Mouse (Mus musculus) retina, postnatal 7 days (tissue): ENCODE measurements around the gene Gm11938.
"Not testable (repeated sequence)": the region's sequence is repeated elsewhere in the genome, so short reads cannot be mapped to it uniquely, and the experiment has no call there.

Source experiments
- DNase-seq: peaks from one replicate; pipeline ENCODE4 v3.0.0-alpha.2; 2012; ENCODE audit warnings: low read depth, low spot score

Gm11938 gene

DNA sequence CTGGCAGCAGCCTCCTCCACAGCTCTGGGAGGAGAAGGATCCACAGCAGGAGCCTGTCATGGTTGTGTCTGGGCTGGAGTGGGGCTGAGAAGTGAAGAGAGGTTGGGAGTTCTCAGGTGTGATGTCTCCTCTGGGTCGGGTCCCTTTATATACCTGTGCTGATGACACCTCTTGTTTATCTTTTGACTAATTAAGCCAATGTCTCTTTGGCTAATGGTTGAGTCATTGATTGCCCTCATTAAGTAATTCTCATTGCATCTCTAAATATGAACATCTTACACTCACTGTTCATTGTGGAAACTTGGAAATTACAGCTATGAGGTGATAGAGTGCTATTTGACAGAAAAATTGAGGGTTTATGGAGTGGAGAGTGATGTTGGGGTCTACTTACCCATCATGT lies at the start of gene Gm11938:
Gene Gm11938 (minus strand): TSS at position 101 of the 400 bp plus-strand sequence.
- DNase-seq: not testable (repeated sequence)

DNA sequence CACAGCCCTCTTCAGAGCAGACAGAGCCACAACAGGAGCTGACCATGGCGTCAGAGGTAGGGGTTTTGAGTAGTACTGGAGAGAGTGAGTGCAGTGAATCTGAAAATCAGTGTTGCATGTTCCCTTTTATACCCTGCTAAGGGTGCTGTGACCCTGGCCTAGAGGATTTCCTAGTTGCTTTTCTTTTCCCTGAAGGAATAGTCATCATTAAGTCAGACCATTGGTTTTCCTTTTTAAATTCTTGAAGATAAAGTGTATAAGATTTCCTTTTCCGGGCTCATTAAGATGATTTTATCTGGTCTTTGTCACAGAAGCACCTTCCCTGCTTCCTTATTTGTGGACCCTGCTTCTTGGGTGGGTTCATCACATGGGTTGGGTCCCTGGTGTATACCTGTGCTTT lies 47.0 kb upstream of the Gm11938 start, which contains the start of gene Gm11555:
Gene Gm11555 (minus strand): TSS at position 101 of the 400 bp plus-strand sequence.
- no peak for DNase-seq

DNA sequence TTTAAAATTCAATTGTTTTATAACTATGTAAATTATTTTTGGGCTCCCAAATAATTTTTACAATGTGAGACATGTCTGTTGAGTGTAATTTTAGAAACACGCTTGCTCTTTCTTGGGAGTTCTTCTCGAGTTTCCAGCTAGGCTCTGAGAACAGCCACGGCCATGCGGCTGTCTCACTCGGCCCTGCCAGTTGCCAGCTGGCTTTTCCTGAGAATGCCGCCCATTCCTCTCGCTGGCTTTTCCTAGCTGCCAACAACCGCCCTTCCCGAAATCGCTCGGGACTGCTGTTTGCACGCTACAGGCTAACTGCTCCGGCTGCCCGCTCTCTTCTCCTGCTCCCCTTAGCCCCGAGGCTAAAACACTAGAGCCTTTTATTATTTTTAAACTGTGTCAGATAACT lies 43.3 kb upstream of the Gm11938 start:
- DNase-seq: no peak

DNA sequence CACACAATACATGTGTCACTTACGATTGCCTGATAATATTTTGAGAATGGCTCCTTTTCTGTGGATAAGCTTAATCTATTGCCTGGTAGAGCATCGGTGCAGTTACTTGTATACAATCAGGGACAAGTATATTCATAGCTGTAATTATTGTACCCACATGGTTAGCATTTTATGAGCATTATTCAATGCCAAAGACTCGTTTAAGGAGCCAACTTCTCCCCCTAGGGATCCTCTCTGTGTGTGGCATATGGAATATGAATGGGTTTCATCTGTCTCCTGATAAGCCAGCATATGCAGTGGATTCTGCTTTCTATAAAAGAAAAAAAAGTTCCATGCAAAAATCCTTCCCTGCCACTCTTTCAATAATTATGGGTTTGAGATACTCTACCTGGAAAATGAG lies 41.2 kb upstream of the Gm11938 start:
- no peak for DNase-seq

DNA sequence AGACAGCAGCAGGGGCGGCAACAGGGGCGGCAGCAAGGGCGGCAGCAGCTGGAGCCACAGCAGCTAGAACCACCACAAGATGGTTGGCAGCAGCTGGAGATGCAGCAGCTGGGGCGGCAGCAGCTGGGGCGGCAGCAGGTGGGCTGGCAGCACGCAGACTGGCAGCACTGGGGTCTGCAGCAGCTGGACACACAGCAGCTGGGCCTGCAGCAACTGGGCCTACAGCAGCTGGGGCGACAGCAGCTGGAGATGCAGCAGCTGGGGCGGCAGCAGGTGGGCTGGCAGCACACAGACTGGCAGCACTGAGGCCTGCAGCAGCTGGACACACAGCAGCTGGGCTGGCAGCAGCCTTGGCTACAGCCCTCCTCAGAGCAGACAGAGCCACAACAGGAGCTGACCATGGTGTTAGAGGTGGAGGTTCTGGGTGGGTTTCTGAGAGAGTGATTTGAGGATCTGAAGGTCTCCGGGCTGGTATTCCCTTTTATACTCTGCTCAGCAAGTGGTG lies 40.6 kb upstream of the Gm11938 start, which contains the start of gene Krtap4-7:
Gene Krtap4-7 (minus strand): TSS at position 455 of the 505 bp plus-strand sequence.
- DNase-seq: not testable (repeated sequence)

DNA sequence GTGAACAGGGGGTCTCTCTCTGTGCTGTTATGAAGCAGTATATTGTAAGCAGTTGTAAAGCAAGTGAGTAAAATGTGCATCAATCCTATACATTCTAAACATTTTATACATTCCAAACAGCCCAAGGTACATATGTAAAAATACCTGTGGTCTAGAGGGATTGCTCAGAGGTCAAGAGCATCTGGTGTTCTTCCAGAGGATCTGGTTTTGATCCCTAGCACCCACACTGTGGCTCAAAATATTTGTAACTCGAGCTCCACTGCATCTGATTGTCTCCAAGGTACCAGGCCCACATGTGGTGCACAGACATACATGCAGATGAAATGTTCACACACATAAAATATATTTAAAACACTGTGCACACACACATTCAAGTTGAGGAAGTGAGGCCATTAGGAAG lies 37.8 kb upstream of the Gm11938 start:
- DNase-seq: no peak

DNA sequence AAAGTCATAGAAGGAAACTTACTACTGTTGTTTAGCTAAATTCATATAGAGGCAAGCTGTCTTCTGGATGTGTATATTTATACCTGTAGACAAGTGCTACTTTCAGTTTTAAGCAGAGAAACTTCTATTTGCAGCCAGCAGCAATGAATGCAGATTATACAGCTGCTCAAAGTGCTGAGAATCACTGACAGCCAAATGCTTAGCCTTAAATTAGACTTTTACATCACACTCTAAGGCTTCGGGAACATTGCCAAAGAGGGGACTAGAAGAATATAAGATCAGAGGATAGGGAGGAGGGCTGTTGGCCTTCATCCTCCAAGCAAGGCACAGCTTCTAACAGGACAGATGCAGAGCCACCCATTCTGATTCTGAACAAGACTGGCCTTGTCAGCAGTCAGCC lies 34.0 kb upstream of the Gm11938 start:
- no peak for DNase-seq

DNA sequence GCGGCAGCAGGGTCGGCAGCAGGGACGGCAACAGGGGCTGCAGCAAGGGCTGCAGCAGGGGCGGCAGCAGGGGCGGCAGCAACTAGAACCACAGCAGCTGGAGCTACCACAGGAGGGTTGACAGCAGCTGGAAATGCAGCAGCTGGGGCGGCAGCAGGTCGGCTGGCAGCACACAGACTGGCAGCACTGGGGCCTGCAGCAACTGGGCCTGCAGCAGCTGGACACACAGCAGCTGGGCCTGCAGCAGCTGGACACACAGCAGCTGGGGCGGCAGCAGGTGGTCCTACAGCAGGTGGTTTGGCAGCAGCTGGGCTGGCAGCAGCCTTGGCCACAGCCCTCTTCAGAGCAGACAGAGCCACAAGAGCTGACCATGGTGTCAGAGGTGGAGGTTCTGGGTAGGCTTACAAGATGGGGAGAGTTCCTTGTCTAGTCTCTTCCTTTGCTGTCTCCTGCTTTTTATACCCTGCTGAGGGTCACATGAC lies 31.6 kb upstream of the Gm11938 start, which contains the start of gene Krtap4-2:
Gene Krtap4-2 (minus strand): TSS at position 432 of the 482 bp plus-strand sequence.
- no peak for DNase-seq

DNA sequence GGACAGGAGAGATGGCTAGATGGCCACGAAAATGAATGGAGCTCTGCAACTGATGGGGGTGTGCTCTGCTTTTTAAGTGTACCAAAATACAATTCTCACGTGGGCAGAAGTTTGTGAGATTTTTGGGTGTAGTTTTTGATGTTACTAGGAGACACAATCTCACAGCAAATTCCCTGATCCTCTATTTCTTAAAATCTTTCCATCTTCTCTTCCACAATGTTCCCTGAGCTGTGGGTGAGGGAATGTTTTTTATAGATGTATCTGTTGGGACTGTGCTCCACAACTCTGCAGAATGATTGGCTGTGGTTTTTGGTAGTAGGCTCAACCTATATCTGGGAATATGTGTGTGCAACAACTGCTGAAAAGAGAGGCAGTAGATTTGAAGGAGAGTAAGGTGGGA lies 30.2 kb upstream of the Gm11938 start:
- no peak for DNase-seq

DNA sequence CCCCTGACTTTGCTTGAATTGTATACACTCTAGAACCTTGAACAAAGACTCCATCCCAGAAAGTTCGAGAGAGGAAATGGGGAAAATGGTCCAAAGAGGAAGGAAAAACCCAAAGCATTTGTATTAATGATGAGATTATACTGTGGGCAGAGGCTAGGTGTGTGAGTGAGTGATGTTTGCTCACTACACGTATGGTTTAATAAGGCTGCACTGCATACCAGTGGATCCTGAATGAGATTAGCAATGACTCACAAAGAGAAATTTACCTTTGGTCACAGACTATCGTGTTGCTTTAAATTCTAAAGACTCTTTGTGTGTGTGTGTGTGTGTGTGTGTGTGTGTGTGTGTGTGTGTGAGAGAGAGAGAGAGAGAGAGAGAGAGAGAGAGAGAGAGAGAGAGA lies 27.8 kb upstream of the Gm11938 start:
- no peak for DNase-seq

DNA sequence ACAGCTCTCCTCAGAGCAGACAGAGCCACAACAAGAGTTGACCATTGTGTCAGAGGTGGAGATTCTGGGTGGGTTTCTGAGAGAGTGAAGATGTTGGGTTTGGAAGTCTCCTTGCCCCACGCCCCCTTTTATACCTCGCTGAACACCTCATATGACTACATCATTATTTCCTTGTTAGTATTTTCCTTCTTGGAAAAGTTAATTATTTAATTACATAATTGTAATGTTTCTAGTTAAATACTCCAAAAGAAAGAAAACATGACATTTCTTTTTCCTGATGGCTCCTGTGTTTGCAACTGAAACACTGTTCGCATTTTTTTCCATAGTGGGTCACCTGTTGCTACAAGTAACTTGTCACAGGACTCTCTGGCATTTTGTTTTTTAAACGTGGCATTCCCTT lies 25.0 kb upstream of the Gm11938 start, which contains the start of gene Krtap4-1:
Gene Krtap4-1 (minus strand): TSS at position 101 of the 400 bp plus-strand sequence.
- no peak for DNase-seq

DNA sequence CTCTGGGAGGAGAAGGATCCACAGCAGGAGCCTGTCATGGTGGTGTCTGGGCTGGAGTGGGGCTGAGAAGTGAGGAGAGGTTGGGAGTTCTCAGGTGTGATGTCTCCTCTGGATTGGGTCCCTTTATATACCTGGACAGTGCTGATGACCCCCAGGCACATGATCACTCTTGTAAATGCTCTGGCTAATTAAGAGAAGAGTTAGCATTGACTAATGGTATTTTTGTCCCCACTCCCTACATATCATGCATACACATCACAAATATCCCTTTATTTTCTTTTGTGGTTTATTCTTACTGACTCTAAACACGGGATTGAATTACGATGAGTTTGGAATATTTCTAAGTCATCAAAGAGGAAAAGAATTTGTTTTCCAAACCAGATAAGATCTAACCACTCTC lies 17.2 kb upstream of the Gm11938 start, which contains the start of gene Gm11562:
Gene Gm11562 (minus strand): TSS at position 101 of the 400 bp plus-strand sequence.
- DNase-seq: no peak

DNA sequence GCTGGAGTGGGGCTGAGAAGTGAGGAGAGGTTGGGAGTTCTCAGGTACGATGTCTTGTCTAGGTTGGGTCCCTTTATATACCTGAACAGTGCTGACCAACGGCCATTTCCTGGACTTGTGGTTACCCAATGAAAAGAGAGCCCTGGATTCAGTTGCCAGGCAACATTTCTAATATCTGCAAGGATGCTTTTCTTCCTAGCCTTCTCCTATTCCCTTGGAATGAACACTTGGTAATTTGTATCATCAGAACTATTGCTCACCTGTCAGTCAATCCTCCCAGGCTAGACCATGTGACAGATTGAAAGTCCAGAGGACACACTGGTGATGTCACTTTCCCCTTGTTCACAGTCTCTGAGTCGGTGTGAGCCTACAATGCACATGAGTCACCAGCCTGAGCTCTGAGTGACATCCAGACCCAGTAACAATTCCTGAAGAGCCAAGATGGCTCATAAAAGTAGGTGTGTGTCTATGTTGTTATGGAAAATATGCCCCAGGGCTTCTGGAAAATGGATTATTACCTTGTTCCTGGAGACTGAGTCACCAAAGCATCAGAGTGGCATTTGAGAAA lies 11.8 kb upstream of the Gm11938 start, which contains the start of gene Krtap2-4:
Gene Krtap2-4 (minus strand): TSS at position 51 of the 568 bp plus-strand sequence.
- DNase-seq: no peak

DNA sequence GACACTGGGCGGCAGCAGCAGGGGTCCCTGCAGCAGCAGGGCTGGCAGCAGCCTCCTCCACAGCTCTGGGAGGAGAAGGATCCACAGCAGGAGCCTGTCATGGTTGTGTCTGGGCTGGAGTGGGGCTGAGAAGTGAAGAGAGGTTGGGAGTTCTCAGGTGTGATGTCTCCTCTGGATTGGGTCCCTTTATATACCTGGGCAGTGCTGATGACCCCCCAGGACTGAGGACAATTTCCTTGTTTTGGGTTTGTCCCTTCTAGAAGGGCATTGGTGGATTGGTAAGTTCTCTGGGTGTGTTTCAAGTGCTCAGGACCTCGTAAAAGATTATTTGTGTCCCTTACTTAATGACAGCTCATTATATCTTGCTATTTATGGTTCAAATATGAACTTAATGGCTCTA lies 7.0 kb upstream of the Gm11938 start, which contains the start of gene Gm11937:
Gene Gm11937 (minus strand): TSS at position 101 of the 400 bp plus-strand sequence.
- DNase-seq: not testable (repeated sequence)

DNA sequence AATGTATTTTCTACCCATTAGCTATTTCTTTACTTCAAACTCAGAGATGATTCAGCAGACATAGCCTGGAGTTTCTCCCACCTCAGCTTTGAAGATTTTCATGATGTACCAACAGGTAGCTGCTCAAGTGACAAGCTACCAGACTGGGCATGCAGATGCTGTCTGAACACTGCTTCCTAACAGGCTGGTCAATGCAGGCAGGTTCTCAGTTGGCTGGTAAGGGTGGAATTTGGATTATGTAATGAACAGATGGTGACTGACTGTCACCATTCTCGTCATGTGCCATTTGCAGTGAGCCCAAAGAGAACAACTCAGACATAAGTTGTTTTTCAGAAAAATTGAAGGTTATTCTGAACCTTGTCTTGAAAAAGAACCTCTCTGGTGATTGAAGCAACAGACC lies 6.0 kb upstream of the Gm11938 start:
- no peak for DNase-seq

DNA sequence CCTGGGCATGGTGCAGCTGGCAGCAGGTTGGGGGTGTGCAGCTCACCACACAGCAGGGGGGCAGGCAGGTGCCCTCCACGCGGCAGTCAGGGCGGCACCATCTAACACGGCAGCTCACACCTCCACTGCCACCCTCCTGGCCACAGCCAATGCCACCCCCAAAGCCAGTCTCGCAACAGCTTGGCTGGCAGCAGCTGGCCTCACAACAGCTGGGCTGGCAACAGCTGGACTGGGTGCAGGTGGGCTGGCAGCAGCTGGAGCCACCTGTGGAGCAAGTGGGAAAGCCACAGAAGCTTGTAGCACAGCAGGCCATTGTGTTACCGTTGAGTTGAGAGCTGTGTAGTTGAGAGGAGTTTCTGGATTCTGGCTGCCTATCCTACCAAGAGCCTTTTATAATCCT lies 5.4 kb downstream of the Gm11938 start, which contains the start of gene Krtap9-3:
Gene Krtap9-3 (minus strand): TSS at position 364 of the 400 bp plus-strand sequence.
- not testable (repeated sequence) for DNase-seq

DNA sequence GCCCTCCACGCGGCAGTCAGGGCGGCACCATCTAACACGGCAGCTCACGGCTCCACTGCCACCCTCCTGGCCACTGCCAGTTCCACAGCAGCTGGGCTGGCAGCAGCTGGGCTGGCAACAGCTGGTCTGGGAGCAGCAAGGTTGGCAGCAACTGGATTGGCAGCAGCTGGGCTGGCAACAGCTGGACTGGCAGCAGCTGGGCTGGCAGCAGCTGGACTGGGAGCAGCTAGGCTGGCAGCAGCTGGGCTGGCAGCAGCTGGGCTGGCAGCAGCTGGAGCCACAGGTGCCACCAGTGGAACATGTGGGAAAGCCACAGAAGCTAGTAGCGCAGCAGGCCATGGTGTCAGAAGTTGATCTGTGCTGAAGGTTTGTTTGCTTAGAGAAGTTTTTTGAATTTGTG lies 12.1 kb downstream of the Gm11938 start, which contains the start of gene Krtap1-3:
Gene Krtap1-3 (minus strand): TSS at position 359 of the 400 bp plus-strand sequence.
- no peak for DNase-seq

DNA sequence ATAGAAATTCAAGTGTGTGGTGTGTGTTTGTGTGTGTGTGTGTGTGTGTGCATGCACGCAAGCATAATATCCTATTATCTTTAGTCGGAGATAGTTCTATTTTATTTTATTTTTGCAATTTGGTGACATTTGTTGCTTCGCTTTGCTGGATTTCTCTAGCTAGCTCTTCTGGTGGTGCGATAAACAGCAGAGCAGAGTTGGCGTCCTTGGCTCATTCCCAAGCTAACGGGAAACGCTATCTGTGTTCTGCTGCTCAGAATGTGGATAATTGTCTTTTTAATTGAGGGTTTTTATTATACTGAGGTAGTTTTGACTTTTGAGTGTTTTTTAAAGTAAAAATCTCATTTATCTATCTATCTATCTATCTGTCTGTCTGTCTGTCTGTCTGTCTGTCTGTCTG lies 18.0 kb downstream of the Gm11938 start:
- DNase-seq: no peak

DNA sequence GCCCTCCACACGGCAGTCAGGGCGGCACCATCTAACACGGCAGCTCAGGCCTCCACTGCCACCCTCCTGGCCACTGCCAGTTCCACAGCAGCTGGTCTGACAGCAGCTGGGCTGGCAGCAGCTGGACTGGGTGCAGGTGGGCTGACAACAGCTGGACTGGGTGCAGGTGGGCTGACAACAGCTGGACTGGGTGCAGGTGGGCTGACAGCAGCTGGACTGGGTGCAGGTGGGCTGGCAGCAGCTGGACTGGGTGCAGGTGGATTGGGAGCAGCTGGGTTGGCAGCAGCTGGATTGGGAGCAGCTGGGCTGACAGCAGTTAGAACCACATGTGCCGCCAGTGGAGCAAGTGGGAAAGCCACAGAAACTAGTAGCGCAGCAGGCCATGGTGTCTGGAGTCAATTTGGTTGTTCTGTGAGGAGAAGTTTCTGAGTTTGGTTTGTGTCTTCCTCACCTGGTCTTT lies 19.8 kb downstream of the Gm11938 start, which contains the start of gene Krtap1-4:
Gene Krtap1-4 (minus strand): TSS at position 410 of the 460 bp plus-strand sequence.
- no peak for DNase-seq

DNA sequence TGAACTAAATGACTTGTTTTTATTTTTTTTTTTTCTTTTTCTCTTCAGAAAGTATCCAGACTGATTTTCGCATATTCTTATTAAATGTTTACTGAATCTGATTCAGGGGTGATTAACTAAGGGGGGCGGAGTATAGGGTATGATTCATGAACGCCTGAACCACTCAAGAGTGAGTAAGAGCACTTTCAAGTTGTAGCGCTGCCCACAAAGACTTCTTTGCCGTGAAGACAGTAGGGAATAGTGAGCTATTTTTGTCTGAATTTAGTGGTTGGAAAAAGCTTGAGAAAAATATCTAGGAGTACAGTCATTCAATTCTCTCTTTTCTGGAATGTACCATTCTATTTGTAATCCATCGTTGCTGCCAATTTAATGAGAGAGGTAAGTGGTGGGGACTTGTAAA lies 21.5 kb downstream of the Gm11938 start:
- DNase-seq: no peak

DNA sequence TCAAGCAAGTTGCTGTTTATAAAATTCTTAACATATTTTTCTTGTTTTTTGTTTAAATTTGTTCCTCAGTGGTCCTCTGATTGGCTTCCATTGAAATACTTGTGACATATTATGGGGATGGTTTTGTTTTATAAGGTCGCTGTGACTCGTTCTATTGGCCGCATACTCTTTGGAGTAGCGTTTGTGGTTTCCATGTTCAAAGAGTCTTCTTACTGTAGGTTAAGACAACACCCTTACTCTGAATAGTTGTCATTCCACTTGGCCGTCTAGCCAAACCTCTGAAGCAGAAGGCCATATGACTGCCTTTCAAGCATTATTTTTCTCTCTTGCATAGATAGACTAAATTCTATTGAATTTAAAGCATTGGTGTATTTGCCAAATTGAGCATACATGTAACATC lies 22.1 kb downstream of the Gm11938 start:
- DNase-seq: no peak

DNA sequence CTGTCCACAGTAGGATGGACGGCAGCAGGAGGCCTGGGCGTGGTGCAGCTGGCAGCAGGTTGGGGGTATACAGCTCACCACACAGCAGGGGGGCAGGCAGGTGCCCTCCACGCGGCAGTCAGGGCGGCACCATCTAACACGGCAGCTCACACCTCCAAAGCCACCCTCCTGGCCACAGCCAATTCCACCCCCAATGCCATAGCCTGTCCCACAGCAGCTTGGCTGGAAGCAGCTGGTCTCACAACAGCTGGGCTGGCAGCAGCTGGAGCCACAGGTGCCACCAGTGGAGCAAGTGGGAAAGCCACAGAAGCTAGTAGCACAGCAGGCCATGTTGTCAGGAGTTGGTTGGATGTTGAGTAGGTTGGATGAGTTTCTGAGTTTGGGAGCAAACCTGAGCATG lies 22.5 kb downstream of the Gm11938 start, which contains the start of gene Krtap1-5:
Gene Krtap1-5 (minus strand): TSS at position 381 of the 400 bp plus-strand sequence.
- DNase-seq: no peak
